Mouse (Mus musculus) heart, postnatal 0 days (tissue): ENCODE data around the gene Dkkl1. TPM values are rescaled to one million over a fixed set of nuclear protein-coding genes. Genes with fewer than 3 reads are reported as not detected.

ENCODE experiments used
- ATAC-seq: fragments of 200-750 bp; cut with Nextera tagmentation; 2 replicates; pipeline ENCODE4 v1.8.0; 2017; ENCODE audit warnings: low read depth, moderate number of reproducible peaks, moderate library complexity; ENCODE audit not compliant: insufficient read depth
- DNase-seq: peaks from one replicate; pipeline ENCODE4 v3.0.0-alpha.2; 2016; ENCODE audit warnings: low spot score
- H3K27ac ChIP-seq: fragments of 300-500 bp; sonication (generic); 2 replicates; pipeline ENCODE4 v1.5.1; 2014; ENCODE audit warnings: low read depth, mild to moderate bottlenecking
- H3K27me3 ChIP-seq: fragments of 300-500 bp; sonication (generic); 2 replicates; pipeline ENCODE4 v1.6.1; 2014; ENCODE audit warnings: low read length, mixed read lengths; ENCODE audit not compliant: control insufficient read depth, insufficient read depth
- H3K36me3 ChIP-seq: fragments of 300-500 bp; sonication (generic); replicated peaks from 2 replicates; pipeline ENCODE4 v1.6.1; 2014; ENCODE audit warnings: low read length, mixed read lengths; ENCODE audit not compliant: control insufficient read depth, insufficient read depth
- H3K4me1 ChIP-seq: fragments of 300-500 bp; sonication (generic); 2 replicates; pipeline ENCODE4 v1.6.1; 2014; ENCODE audit warnings: antibody characterized with exemption; ENCODE audit not compliant: control insufficient read depth, insufficient read depth
- H3K4me2 ChIP-seq: fragments of 300-500 bp; sonication (generic); 2 replicates; pipeline ENCODE4 v1.6.1; 2014; ENCODE audit warnings: low read depth, mild to moderate bottlenecking, low read length, moderate library complexity
- H3K4me3 ChIP-seq: fragments of 300-500 bp; sonication (generic); 2 replicates; pipeline ENCODE4 v1.5.1; 2014; ENCODE audit warnings: low read depth, low read length
- H3K9ac ChIP-seq: fragments of 300-500 bp; sonication (generic); replicated peaks from 2 replicates; pipeline ENCODE4 v1.6.1; 2014; ENCODE audit warnings: low read depth, low read length, mixed read lengths
- H3K9me3 ChIP-seq: fragments of 300-500 bp; sonication (generic); replicated peaks from 2 replicates; pipeline ENCODE4 v1.6.1; 2016; ENCODE audit warnings: low read length; ENCODE audit not compliant: control insufficient read depth
- CTCF ChIP-seq: IDR thresholded peaks from 2 replicates; pipeline ENCODE4 v1.5.1; 2016; ENCODE audit warnings: antibody characterized with exemption, control low read depth, low read depth
- EP300 ChIP-seq: IDR thresholded peaks from 2 replicates; pipeline ENCODE4 v1.6.1; 2016; ENCODE audit warnings: antibody characterized with exemption, low read depth
- WGBS: fragments of 180-500 bp; shearing (Covaris S2); extraction: QIAGEN DNeasy Blood & Tissue Kit; methylation state at CpG from one replicate; pipeline ENCODE4 v1.1.7; 2014; 5-methylcytosine and 5-hydroxymethylcytosine counted together
- polyA plus RNA-seq: library from polyadenylated mRNA; unstranded; fragments of >200 nt; fragmentation: Nextera tagmentation; extraction: Ambion mirVana; gene quantifications from 2 replicates; pipeline ENCODE4 v1.2.1, GENCODE M21; 2015
- total RNA-seq: library from RNA; depleted of rRNA; stranded (reverse); fragments of >200 nt; gene quantifications from 2 replicates; pipeline ENCODE4 v1.2.3, GENCODE M21; 2014; ENCODE audit warnings: low replicate concordance

Gene Dkkl1
- total and polyA plus RNA-seq, 2 experiments from 2014 or later = not detected

DNA sequence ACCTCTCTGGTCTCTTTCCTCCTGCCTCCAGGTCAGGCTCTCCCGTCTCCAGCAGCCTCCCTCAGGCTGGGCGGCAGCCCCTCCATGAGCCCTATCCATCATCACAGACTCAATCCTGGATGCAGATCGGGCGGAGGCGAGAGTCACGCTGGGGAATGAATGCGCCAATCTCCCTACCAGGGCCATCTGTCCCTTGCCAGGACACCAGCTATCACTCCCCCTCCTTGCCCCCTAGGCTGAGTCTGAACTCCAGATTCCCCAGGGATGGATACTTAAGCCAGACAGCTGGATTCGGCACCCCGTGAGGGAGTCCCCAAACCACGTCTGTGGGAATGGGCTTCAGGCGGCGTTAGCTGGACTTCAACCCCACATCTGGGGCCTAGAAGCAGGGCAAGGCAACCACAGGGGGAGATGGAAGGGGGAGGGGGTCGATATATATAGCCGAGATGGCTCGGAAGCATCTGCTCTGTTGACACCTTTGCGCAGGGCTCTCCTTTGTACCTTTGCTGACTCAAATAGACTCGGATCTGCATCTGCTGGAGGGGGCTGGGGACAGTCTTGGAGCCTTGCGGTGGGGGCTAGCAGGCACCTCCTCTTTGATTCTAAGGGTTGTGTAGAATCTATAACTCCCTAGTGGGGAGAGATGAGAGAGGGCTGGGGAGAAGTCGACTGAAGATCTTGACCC is 44.0 kb downstream of the Dkkl1 start:
- Histone ChIP-seq H3K4me1 (0 out of 2 replicates have a peak, but pooled peaks cover 6% of the 10 kb centered on the region), H3K27ac (no peak overlapping the region), H3K36me3 (0 out of 2 replicates have a peak, but pooled peaks cover 3% of the 10 kb centered on the region), H3K4me3 (no peak overlapping the region), H3K9me3 (peaks cover 32% of the 10 kb centered on the region), H3K27me3 (peaks cover 73% of the 10 kb centered on the region), H3K9ac (no peak overlapping the region), H3K4me2 (no peak overlapping the region)
- DNase-seq = no peak
- WGBS = 4% methylated on average over 19 of the region's 19 CpGs
- ATAC-seq = no peak
- TF ChIP-seq EP300 = no peak
- TF ChIP-seq CTCF = no peak

DNA sequence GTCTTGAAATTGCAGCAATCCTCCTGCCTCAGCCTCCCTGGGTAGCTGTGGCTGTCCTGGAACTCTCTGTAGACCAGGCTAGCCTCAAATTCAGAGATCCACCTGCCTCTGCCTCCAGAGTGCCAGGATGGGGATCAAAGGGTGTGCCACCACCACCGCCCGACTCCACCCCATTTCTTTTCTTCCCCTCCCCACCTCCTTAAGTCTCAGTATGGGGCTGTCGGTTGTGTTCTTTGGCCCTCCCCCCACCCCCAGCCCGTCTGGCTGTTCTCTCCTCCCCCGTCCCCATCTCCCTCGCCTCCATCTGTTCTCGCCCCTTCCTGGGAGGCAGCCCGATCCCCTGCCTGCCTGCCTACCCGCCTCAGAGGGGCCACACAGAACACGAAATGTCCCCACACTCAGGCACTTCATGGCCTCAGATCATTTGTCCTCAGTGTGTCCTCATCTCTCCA is 45.0 kb downstream of the Dkkl1 start:
- peaks cover 31% of the 10 kb centered on the region for H3K9me3 ChIP-seq
- ATAC-seq (no peak), DNase-seq (no peak)
- WGBS = 20% methylated on average over 10 of the region's 10 CpGs
- 0 out of 2 replicates have a peak, but pooled peaks cover 6% of the 10 kb centered on the region for H3K4me1 ChIP-seq
- 0 out of 2 replicates have a peak, but pooled peaks cover 3% of the 10 kb centered on the region for H3K36me3 ChIP-seq
- H3K27ac ChIP-seq = no peak overlapping the region
- H3K4me3 ChIP-seq = no peak overlapping the region
- H3K4me2 ChIP-seq = no peak overlapping the region
- H3K27me3 ChIP-seq = peaks cover 76% of the 10 kb centered on the region
- TF ChIP-seq CTCF (no peak), EP300 (no peak)
- H3K9ac ChIP-seq = no peak overlapping the region

DNA sequence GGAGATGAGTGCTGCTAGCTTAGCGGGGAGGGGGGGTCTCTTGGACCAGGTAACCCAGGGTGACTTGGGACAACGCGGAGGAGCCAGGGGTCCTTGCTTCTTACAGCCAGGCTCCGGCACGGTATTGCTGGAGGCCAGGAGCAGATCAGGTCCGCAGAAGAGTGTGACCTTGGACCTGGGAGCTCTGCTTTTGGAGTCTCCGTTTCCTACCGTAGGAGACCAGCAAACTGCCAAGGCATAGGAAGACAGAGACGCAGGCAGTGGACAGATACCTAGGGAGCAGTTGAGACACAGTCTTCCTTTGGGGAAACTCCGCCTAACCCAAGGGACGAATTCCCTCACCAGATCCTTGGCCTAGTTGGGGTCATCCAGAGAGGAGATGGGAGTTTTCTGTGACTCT is 46.2 kb downstream of the Dkkl1 start:
- DNase-seq (no peak), ATAC-seq (no peak)
- Histone ChIP-seq H3K27me3 (peaks cover 73% of the 10 kb centered on the region), H3K36me3 (0 out of 2 replicates have a peak, but pooled peaks cover 3% of the 10 kb centered on the region), H3K9me3 (peaks cover 23% of the 10 kb centered on the region), H3K27ac (no peak overlapping the region), H3K4me3 (no peak overlapping the region), H3K4me2 (no peak overlapping the region), H3K4me1 (0 out of 2 replicates have a peak, but pooled peaks cover 6% of the 10 kb centered on the region), H3K9ac (no peak overlapping the region)
- TF ChIP-seq CTCF (no peak), EP300 (no peak)
- 58% methylated on average over 11 of the region's 11 CpGs for WGBS

DNA sequence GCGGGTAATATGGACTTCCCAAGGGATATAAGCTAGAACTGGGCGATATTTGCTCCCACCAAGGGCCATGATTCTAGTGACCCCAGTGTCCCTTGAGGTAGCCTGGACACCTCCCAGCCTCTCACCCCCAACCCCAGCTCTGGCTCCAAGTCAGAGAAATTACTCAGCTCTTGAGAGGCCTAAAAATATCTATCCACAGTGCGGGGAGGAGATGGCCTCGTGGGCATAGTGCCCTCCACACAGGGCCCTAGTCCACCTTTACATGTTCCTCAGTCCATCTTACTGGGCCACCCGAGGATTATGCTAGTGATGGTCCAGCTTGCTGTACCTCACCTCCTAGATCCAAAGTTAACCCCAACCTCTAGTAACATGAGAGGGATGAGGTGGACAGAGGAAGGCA is 47.1 kb downstream of the Dkkl1 start:
- Histone ChIP-seq H3K4me3 (no peak overlapping the region), H3K4me2 (no peak overlapping the region), H3K27me3 (peaks cover 73% of the 10 kb centered on the region), H3K9me3 (peaks cover 14% of the 10 kb centered on the region), H3K36me3 (peaks cover 8% of the 10 kb centered on the region; the same call in 1 of the 2 replicates), H3K4me1 (0 out of 2 replicates have a peak, but pooled peaks cover 6% of the 10 kb centered on the region), H3K9ac (no peak overlapping the region), H3K27ac (no peak overlapping the region)
- no peak for DNase-seq
- TF ChIP-seq CTCF (no peak), EP300 (no peak)
- no peak for ATAC-seq
- WGBS = 33% methylated on average over 5 of the region's 5 CpGs

DNA sequence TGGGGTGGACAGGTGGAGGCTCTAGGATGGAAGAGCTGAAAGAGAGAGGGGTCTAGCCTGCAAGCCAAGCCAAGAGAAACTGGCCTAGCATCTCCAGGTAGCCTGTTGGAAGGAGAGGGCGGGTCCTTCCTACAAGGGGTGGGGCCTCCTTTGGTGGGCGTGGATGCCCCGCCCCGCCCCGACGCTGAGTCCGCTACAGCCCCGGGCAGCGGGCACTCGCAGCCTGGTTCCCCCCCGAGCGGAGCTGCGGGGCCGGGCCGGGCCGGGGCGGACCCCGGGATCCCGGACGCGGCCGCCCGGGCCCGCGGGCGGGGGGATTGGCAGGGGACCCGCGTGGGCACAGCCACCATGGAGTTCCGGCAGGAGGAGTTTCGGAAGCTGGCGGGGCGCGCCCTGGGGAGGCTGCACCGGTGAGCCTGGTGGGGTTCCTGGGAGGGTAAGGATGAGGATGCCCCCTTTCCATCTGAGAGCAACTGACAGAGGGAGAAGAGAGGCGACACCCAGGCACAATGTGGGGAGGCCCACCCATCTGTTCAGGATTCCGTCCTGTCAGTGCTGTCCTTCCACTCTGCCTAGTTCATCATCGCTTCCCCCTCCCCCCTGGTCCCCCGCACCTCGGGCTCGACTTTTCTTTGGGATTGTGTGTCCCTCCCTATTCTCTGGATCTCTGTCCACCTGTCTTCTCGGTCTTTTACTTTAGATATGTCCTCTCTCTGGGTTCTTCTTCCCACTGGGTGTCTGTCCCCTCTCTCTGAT is 48.0 kb downstream of the Dkkl1 start, which contains the start of gene Slc17a7:
Slc17a7 (plus strand) TSS at position 215 of the 756 bp plus-strand sequence.
- Histone ChIP-seq H3K4me3 (peak within 1 kb of the TSS; percentile 43), H3K4me1 (0 out of 2 replicates have a peak, but pooled peaks cover 6% of the 10 kb centered on the region), H3K27me3 (peaks cover 64% of the 10 kb centered on the region), H3K36me3 (peaks cover 7% of the 10 kb centered on the region; the same call in 1 of the 2 replicates), H3K4me2 (peak within 1 kb of the TSS; percentile 56), H3K27ac (no peak within 1 kb of the TSS), H3K9ac (peak within 1 kb of the TSS; percentile 32; the same call in 1 of the 2 replicates), H3K9me3 (peaks cover 5% of the 10 kb centered on the region)
- WGBS = 3% methylated on average over 30 of the region's 41 CpGs
- ATAC-seq (no peak), DNase-seq (no peak)
- no peak for TF ChIP-seq CTCF
- TF ChIP-seq EP300 = no peak
